Mouse (Mus musculus): ENCODE measurements around the gene Dars2.
"Not testable (repeated sequence)": the region's sequence is repeated elsewhere in the genome, so short reads cannot be mapped to it uniquely, and the experiment has no call there.

Gene Dars2

GRCm38 (mm10) chr1:161035281-161035785 lies 35.1 kb downstream of the Dars2 start:
- DNase-seq (ENCODE audit: low read depth), result no peak

GRCm38 (mm10) chr1:161034435-161035280 lies 35.8 kb downstream of the Dars2 start, which contains the start of gene Zbtb37:
Gene Zbtb37 (minus strand): TSS chr1:161034849.
- peak; percentile 100 for DNase-seq (ENCODE audit: low read depth)

GRCm38 (mm10) chr1:161033856-161034434 lies 36.5 kb downstream of the Dars2 start:
- no peak for DNase-seq (ENCODE audit: low read depth)

- no peak for DNase-seq (ENCODE audit: low read depth)
Measured at GRCm38 (mm10) chr1:161032345-161032744, 38.1 kb downstream of the Dars2 start.

- no peak for DNase-seq (ENCODE audit: low read depth)
Measured at GRCm38 (mm10) chr1:161031881-161032280, 38.6 kb downstream of the Dars2 start.

GRCm38 (mm10) chr1:161030058-161030457 lies 40.4 kb downstream of the Dars2 start:
- DNase-seq (ENCODE audit: low read depth), result no peak

GRCm38 (mm10) chr1:161028427-161028826 lies 42.0 kb downstream of the Dars2 start:
- not testable (repeated sequence) for DNase-seq (ENCODE audit: low read depth)

GRCm38 (mm10) chr1:161027196-161027595 lies 43.3 kb downstream of the Dars2 start:
- DNase-seq (ENCODE audit: low read depth), result no peak

- DNase-seq (ENCODE audit: low read depth), result no peak
Measured at GRCm38 (mm10) chr1:161025410-161026210, 44.8 kb downstream of the Dars2 start.

GRCm38 (mm10) chr1:161020051-161020450 lies 50.4 kb downstream of the Dars2 start:
- DNase-seq (ENCODE audit: low read depth), result no peak

- DNase-seq (ENCODE audit: low read depth), result no peak
Measured at GRCm38 (mm10) chr1:161016378-161016777, 54.1 kb downstream of the Dars2 start.

- DNase-seq (ENCODE audit: low read depth), result no peak
Measured at GRCm38 (mm10) chr1:161010436-161010835, 60.0 kb downstream of the Dars2 start.

- no peak for DNase-seq (ENCODE audit: low read depth)
Measured at GRCm38 (mm10) chr1:161008038-161008437, 62.4 kb downstream of the Dars2 start.

- DNase-seq (ENCODE audit: low read depth), result no peak
Measured at GRCm38 (mm10) chr1:161006471-161006870, 64.0 kb downstream of the Dars2 start.

GRCm38 (mm10) chr1:161005526-161005925 lies 64.9 kb downstream of the Dars2 start:
- DNase-seq (ENCODE audit: low read depth), result no peak

GRCm38 (mm10) chr1:161004942-161005341 lies 65.5 kb downstream of the Dars2 start:
- no peak for DNase-seq (ENCODE audit: low read depth)

- no peak for DNase-seq (ENCODE audit: low read depth)
Measured at GRCm38 (mm10) chr1:160993851-160994250, 76.6 kb downstream of the Dars2 start.
